16 mouse cellular contexts compared by ENCODE assay signal in the genomic region with DNA sequence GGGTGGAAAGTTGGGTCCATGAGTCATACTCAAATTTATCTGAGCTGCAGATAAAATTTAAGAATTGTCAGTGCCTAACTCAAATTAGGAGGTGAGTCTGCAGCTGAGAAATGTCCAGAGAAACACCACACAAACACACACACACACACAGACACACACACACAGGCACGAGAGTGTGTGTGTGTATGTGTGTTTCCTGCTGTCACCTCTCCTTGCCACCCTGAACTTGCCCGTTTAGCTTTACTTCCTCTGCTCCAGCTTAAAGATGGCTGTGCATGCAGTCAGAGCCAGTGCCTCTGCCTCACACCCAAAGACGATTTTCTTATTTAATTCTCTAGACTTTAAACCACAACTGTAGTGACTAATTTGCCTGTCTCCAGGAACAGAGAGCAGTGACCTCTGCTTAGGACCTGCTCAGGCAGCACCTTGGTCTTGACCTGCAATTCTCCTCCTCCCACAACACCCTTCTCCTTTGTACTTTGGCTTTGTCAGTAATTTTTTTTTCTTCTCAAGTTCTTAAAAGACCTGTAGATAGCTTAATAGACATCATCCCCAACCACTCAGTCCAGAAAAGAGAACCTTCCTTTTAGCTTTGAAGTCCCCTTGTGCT.
"Had no signal": no experiment of that assay in that cellular context is flagged by ENCODE, and none has a peak within 500 bp of the region (broad histone marks: within the 10 kb centered on the region; RNA-seq: fewer than 3 reads in every experiment).

No protein-coding gene starts in this region.

- ATAC-seq: inflammation-experienced regulatory T-cells, adult 6 months; intestine, postnatal 0 days; liver, postnatal 0 days; midbrain, embryonic 16.5 days had no signal

- H3K27ac ChIP-seq: limb, embryonic 12.5 days; liver, embryonic 13.5 days; lung, embryonic 15.5 days; macrophage; midbrain, embryonic 12.5 days; neural tube, embryonic 13.5 days; stomach, embryonic 15.5 days had no signal

- H3K27me3 ChIP-seq: limb, embryonic 12.5 days; liver, embryonic 13.5 days; lung, embryonic 15.5 days; midbrain, embryonic 12.5 days; neural tube, embryonic 13.5 days; stomach, embryonic 15.5 days had no signal

- DNase-seq: layer of hippocampus, adult 9-11 months; liver; liver, embryonic 13.5 days; liver, postnatal 0 days; lung, postnatal 14 days; right cerebral cortex, postnatal 14 days; thymus, postnatal 36 days had no signal

- H3K9me3 ChIP-seq: limb, embryonic 12.5 days; liver, embryonic 13.5 days; lung, embryonic 15.5 days; midbrain, embryonic 12.5 days; neural tube, embryonic 13.5 days; stomach, embryonic 15.5 days had no signal

- H3K4me1 ChIP-seq: limb, embryonic 12.5 days; liver, embryonic 13.5 days; lung, embryonic 15.5 days; midbrain, embryonic 12.5 days; neural tube, embryonic 13.5 days; stomach, embryonic 15.5 days had no signal

- H3K36me3 ChIP-seq: limb, embryonic 12.5 days; liver, embryonic 13.5 days; lung, embryonic 15.5 days; midbrain, embryonic 12.5 days; neural tube, embryonic 13.5 days; stomach, embryonic 15.5 days had no signal

- H3K4me3 ChIP-seq: limb, embryonic 12.5 days; liver, embryonic 13.5 days; lung, embryonic 15.5 days; midbrain, embryonic 12.5 days; neural tube, embryonic 13.5 days; stomach, embryonic 15.5 days had no signal

- H3K4me2 ChIP-seq: limb, embryonic 12.5 days; liver, embryonic 13.5 days; lung, embryonic 15.5 days; midbrain, embryonic 12.5 days; neural tube, embryonic 13.5 days; stomach, embryonic 15.5 days had no signal

- H3K9ac ChIP-seq: limb, embryonic 12.5 days; liver, embryonic 13.5 days; liver, postnatal 0 days; lung, embryonic 15.5 days; midbrain, embryonic 12.5 days; neural tube, embryonic 13.5 days; stomach, embryonic 15.5 days had no signal
